Mouse (Mus musculus): ENCODE data around the gene Olfr1320.

Gene Olfr1320

GRCm38 (mm10) chrX:49672033-49672432 is at the start of gene Olfr1320:
Gene Olfr1320, plus strand, starts transcription at chrX:49672333.
- DNase-seq: no peak

GRCm38 (mm10) chrX:49627566-49627965 is 44.6 kb upstream of the Olfr1320 start:
- DNase-seq: no peak

DNA sequence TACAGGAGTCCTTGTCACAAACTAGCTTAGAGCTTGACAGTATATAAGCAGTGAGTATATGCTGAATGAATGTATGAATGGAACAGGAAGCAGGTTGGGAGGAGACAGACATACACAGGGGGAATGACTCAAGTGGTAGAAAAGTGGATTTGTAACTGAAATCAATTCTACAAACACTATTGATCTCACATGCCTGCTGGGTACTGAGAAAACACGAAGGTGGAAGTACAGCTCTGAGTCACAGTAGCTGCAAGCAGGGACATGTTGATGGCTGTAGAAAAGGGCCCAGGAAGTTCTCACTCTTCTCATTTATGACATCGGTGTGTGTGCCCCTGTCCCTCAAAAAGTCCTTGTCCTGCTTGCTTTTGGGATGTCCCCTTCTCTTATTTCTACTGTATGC is 40.9 kb upstream of the Olfr1320 start:
- no peak for DNase-seq

DNA sequence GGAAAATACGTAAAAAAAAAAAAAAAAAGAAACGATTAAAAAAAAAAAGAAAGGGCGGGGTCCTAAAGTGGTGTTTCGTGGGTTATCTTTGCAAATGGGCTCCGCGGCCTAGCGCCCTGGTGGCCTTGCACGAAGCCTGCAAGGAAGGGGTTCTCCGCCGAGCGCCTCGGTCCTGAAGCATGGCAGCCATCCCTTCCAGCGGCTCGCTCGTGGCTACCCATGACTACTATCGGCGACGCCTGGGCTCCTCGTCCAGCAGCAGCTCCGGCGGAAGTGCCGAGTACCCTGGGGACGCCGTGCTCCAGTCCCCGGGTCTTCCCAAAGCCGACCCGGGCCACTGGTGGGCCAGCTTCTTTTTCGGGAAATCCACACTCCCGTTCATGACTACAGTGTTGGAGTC is 11.4 kb upstream of the Olfr1320 start:
- DNase-seq: peak; percentile 8
